Mouse (Mus musculus) ES-Bruce4 (cell line): ENCODE data around the gene Kdelr1. TPM values are rescaled to one million over a fixed set of nuclear protein-coding genes. Genes with fewer than 3 reads are reported as not detected.

Experiments
- H3K27ac ChIP-seq: 2 replicates; pipeline ENCODE4 v1.5.1; 2012; ENCODE audit warnings: low read length, inconsistent platforms; ENCODE audit not compliant: insufficient read depth
- H3K27me3 ChIP-seq: 2 replicates; pipeline ENCODE4 v1.6.1; 2012; ENCODE audit warnings: mild to moderate bottlenecking, low read length, inconsistent platforms; ENCODE audit not compliant: control insufficient read depth, poor library complexity, insufficient read depth, severe bottlenecking
- H3K36me3 ChIP-seq: 2 replicates; pipeline ENCODE4 v1.6.1; 2012; ENCODE audit warnings: inconsistent platforms, mild to moderate bottlenecking, low read length, moderate library complexity; ENCODE audit not compliant: control insufficient read depth, poor library complexity, insufficient read depth, severe bottlenecking
- H3K4me1 ChIP-seq: one replicate; pipeline ENCODE4 v1.8.1; 2011; ENCODE audit warnings: low read length; ENCODE audit not compliant: control insufficient read depth, insufficient read depth
- H3K4me3 ChIP-seq: 2 replicates; pipeline ENCODE4 v1.5.1; 2011; ENCODE audit warnings: low read depth, mild to moderate bottlenecking, low read length
- H3K9ac ChIP-seq: 2 replicates; pipeline ENCODE4 v1.6.1; 2012; ENCODE audit warnings: low read depth, mild to moderate bottlenecking, inconsistent platforms; ENCODE audit not compliant: poor library complexity, severe bottlenecking
- H3K9me3 ChIP-seq: replicated peaks from 2 replicates; pipeline ENCODE4 v1.6.1; 2012; ENCODE audit warnings: mild to moderate bottlenecking, low read length, inconsistent platforms; ENCODE audit not compliant: control insufficient read depth, poor library complexity, insufficient read depth, severe bottlenecking
- CTCF ChIP-seq: IDR thresholded peaks from one replicate; pipeline ENCODE4 v1.8.1; 2011; ENCODE audit warnings: low read depth, low read length
- EP300 ChIP-seq: IDR thresholded peaks from 2 replicates; pipeline ENCODE4 v1.6.1; 2011; ENCODE audit warnings: low read depth, low read length; ENCODE audit not compliant: insufficient read depth
- POLR2A ChIP-seq: IDR thresholded peaks from one replicate; pipeline ENCODE4 v1.8.1; 2011; ENCODE audit warnings: low read length; ENCODE audit not compliant: insufficient read depth
- polyA plus RNA-seq: library from polyadenylated mRNA; stranded (reverse); fragments of >200 nt; gene quantifications from 2 replicates; pipeline ENCODE4 v1.2.4, GENCODE M21; 2011; ENCODE audit warnings: low read depth; ENCODE audit not compliant: missing spikeins, insufficient read depth, insufficient read length

The Kdelr1 gene
- polyA plus RNA-seq, 1 experiment = 102 TPM

DNA sequence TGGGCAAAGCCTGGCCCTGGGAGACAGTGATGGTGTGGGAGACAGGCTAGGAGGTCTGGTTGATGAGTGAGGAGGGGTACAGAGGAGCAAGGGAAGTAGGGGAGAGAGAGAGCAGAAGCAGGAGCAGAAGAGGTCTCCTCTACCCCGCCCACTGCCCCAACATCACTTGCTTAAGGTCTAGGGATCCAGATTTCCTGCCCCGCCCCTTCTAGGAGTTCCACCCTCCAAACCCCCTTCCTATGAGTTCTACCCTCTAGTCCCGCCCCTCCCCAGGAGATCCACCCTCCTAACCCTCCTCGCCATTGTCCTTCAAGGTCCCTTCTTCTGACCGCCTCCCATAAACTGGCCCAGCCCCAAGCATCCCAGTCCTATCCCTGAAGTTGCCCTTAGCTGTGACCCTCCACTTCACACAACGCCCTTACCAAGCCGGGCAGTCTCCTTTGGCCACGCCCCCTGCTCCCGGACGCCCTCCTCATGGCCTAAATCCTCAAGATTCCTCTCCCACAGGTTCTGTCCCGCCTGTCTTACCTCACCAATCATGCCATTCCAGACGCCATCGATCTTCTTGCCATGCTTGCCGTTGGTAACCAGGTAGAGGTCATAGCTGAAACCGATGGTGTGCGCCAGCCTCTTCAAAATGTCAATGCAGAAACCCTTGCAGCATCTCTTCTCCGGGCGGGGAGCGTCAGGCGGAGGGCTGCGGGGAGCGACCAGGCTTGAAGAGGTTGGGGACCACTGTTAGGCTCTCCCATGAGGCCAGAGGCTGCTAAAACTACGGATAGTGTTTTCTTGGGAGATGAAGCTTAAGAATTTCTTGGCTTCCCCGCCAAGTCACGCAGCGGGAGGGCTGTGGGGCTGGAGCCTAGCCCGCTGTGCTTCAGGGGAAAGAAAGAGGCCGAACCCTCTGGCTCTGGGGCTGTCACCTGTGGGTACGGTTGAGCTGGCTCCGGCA, 15.3 kb upstream of the Kdelr1 start:
- Histone ChIP-seq H3K9me3 (no peaks in the 10 kb centered on the region), H3K9ac (peak overlapping the region; percentile 6; the same call in 1 of the 2 replicates), H3K36me3 (no peaks in the 10 kb centered on the region), H3K4me1 (peaks cover 3% of the 10 kb centered on the region), H3K4me3 (peak overlapping the region; percentile 63), H3K27ac (no peak overlapping the region), H3K27me3 (no peaks in the 10 kb centered on the region)
- TF ChIP-seq EP300 (no peak), POLR2A (no peak)

DNA sequence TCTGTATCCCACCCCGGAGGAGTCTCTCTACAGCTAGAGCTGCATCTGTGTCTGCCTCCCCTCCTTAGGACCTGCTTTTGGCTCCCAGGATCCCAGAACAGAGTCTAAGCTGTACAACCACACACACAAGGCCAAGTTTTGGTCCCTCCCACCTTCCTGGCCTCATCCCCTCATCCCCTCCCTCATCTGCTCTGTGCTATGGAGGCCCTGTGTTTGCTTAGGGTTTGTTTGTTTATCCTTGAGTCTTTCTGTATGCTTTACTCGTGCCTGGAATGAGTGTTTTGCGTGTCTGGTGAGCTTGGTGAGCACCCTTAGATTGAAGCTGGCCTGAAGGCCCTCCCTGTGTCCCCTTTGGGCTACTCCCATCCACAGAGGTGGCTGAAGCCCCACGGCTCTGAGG, 13.6 kb upstream of the Kdelr1 start:
- no peak overlapping the region for H3K9ac ChIP-seq

DNA sequence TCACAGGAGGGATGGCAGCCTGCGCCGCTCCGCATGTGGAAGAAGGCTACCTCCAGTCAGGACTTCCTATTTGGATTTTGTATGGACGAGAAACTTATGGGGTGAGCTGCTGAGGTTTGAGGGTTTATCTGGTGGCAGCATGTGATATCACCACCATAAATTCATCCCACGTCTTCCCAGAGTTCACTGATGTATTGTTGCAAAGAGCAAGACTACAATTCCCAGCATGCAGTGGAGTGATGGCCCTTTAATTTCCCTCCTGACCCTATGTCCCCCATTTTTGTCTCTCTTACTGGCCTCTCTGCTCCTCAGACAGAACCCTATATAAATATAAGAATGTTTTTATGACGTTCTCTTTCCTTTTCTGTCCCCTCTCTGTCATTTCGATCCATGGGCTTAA, 9.8 kb upstream of the Kdelr1 start:
- Histone ChIP-seq H3K9ac (0 out of 2 replicates have a peak overlapping the region, but pooled peaks have one; percentile 47), H3K27ac (no peak overlapping the region), H3K4me3 (no peak overlapping the region), H3K9me3 (no peaks in the 10 kb centered on the region), H3K4me1 (peaks cover 5% of the 10 kb centered on the region), H3K27me3 (no peaks in the 10 kb centered on the region), H3K36me3 (no peaks in the 10 kb centered on the region)
- no peak for TF ChIP-seq CTCF
- no peak for TF ChIP-seq POLR2A

More for the DNA sequence above, 13.6 kb upstream of the Kdelr1 start:
- no peak for TF ChIP-seq EP300
- TF ChIP-seq CTCF = no peak
- TF ChIP-seq POLR2A = no peak
- H3K36me3 ChIP-seq = no peaks in the 10 kb centered on the region
- H3K4me3 ChIP-seq = no peak overlapping the region
- H3K9me3 ChIP-seq = no peaks in the 10 kb centered on the region
- H3K27me3 ChIP-seq = no peaks in the 10 kb centered on the region
- no peak overlapping the region for H3K27ac ChIP-seq
- peaks cover 3% of the 10 kb centered on the region for H3K4me1 ChIP-seq

DNA sequence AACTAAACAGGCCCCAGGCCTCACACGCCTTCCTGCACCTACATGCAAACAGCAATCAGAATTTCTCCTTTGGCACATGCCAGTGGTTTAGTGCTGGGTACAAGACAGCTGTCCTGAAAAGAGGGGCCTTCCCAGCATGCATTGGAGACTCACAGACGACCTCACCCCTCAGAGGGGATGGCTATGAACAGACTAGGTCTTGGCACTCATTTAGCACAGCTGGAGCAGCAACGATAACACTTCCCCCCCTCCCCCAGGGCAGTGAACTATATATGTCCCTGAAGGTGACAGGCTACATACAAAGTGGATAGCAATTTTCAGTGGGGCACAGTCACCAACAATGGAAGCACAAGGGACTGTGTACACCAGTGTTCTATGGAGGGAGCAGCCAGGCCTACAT, 8.1 kb upstream of the Kdelr1 start:
- no peaks in the 10 kb centered on the region for H3K36me3 ChIP-seq
- H3K9me3 ChIP-seq = no peaks in the 10 kb centered on the region
- peaks cover 5% of the 10 kb centered on the region for H3K4me1 ChIP-seq
- no peak overlapping the region for H3K27ac ChIP-seq
- no peak overlapping the region for H3K9ac ChIP-seq
- no peak overlapping the region for H3K4me3 ChIP-seq
- TF ChIP-seq EP300 = no peak
- TF ChIP-seq POLR2A = no peak
- no peak for TF ChIP-seq CTCF
- H3K27me3 ChIP-seq = no peaks in the 10 kb centered on the region

DNA sequence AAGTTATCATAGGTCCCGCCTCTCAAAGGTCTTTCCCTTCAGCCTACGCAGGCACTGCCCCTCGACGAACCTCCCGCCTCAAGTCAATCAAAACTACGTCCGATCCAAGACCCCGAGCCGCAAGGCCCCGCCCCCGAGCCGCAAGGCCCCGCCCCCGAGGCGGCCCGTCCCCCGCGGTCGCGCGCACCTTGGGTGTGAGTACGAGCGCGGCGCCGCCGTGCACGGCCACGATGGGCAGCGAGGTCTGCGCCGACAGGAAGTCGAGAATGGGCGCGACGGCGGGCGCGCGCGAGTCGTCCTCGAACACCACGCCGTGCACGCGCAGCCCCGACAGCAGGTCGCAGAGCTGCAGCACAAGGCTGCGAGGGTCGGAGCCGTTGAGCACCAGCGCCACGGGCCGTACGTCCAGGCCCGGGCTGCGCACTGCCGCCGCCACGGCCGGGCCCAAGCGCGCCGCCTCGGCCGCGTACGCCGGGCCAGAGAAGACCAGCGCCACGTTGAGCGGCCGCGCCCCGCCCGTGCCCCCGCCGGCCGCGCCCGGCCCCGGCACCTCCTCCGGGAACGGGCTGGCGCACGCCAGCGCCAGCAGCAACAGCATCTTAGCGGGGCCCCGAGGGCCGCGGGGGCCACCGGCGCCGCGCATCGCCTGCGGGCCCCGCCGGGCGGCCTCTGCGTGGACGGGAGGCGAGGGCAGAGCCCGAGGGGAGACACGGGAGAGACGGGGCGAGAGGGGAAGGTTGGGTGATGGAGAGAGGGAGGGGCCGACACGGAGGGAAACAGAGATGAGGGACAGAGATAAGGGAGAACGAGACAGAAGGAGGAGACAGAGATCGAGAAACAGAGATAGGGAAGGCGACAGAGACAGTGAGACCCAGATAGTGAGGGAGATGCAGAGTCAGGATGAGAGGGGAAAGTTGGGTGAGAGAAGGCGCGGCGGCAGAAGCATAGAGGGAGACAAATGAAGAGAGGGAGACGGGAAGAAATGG, 6.4 kb upstream of the Kdelr1 start:
- H3K9ac ChIP-seq = peak overlapping the region; percentile 81
- no peaks in the 10 kb centered on the region for H3K9me3 ChIP-seq
- no peaks in the 10 kb centered on the region for H3K36me3 ChIP-seq
- TF ChIP-seq POLR2A = peak; percentile 25
- TF ChIP-seq CTCF = no peak
- no peak for TF ChIP-seq EP300
- H3K27ac ChIP-seq = 0 out of 2 replicates have a peak overlapping the region, but pooled peaks have one; percentile 3
- peaks cover 5% of the 10 kb centered on the region for H3K4me1 ChIP-seq
- no peaks in the 10 kb centered on the region for H3K27me3 ChIP-seq
- peak overlapping the region; percentile 94 for H3K4me3 ChIP-seq
